Mouse (Mus musculus): ENCODE measurements around the gene Rab3gap2. TPM values are rescaled to one million over a fixed set of nuclear protein-coding genes. Genes with fewer than 3 reads are reported as not detected.
A peak's percentile ranks its signal among the peaks of the same experiment; 100 is the strongest.

The Rab3gap2 gene
- polyA plus RNA-seq (2011; ENCODE audit: insufficient read depth, insufficient read length, low read depth, missing spikeins), result 32.8 and 35.0 TPM in 2 replicates

DNA sequence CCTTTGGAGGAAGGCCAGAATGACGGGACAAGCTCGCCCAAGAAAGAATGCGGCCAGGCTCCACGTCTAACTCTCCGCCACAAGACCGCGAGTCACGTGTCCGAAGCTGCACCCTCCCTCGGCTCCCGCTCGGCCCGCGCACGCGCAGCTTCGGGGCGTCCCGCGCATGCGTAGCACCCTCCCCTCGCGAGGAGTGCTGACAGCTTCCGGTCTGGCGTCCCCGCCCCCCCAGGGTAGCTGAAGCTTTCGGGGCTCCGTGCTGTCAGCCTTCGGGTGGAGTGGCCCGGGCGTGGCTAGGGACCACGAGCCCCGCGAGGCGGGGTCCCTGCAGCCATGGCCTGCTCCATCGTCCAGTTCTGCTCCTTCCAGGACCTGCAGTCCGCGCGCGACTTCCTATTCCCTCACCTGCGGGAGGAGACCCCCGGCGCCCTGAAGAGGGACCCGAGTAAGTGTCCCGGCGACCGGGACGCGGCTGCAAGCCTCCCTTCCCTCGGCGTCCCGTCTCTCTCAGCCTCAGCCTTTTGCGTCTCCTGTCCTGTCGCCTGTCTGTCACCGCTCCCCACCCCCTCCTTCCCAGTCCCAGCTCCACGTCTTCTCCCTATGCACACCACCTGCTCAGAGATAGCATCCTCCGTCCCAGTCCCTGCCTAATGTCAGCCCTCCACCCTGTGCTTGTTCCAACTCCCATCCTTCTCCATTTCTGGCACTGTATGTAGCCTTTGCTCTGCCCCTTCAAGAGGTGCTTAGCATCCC is at the start of gene Rab3gap2:
Rab3gap2 (plus strand) TSS at position 209 of the 753 bp plus-strand sequence.
- H3K27ac ChIP-seq (ENCODE audit: insufficient read depth, low read length), result peak within 1 kb of the TSS; percentile 60
- peak within 1 kb of the TSS; percentile 90 for H3K4me3 ChIP-seq (ENCODE audit: low read depth, low read length)
- H3K4me1 ChIP-seq (ENCODE audit: control insufficient read depth, insufficient read depth, low read length), result no peaks in the 10 kb centered on the region
- peak within 1 kb of the TSS; percentile 69 for H3K9ac ChIP-seq (ENCODE audit: low read depth, poor library complexity, severe bottlenecking)
- no peaks in the 10 kb centered on the region for H3K9me3 ChIP-seq (replicated peaks; ENCODE audit: control insufficient read depth, insufficient read depth, low read length, poor library complexity, severe bottlenecking)
- TF ChIP-seq CTCF (IDR thresholded peaks at IDR 0.05; ENCODE audit: low read depth, low read length) (no peak), POLR2A (IDR thresholded peaks at IDR 0.05; ENCODE audit: insufficient read depth, low read length) (peak; percentile 62), EP300 (IDR thresholded peaks at IDR 0.05; ENCODE audit: insufficient read depth, low read depth, low read length) (peak; percentile 42; the same call in 1 of the 2 replicates)
- H3K36me3 ChIP-seq (ENCODE audit: control insufficient read depth, insufficient read depth, low read length, poor library complexity, severe bottlenecking), result no peaks in the 10 kb centered on the region
- no peaks in the 10 kb centered on the region for H3K27me3 ChIP-seq (ENCODE audit: control insufficient read depth, insufficient read depth, low read length, poor library complexity, severe bottlenecking)

GRCm38 (mm10) chr1:185173641-185174040 is 30.3 kb upstream of the Rab3gap2 start:
- no peak overlapping the region for H3K27ac ChIP-seq (ENCODE audit: insufficient read depth, low read length)
- no peak for TF ChIP-seq POLR2A (IDR thresholded peaks at IDR 0.05; ENCODE audit: insufficient read depth, low read length)
- TF ChIP-seq CTCF (IDR thresholded peaks at IDR 0.05; ENCODE audit: low read depth, low read length), result no peak
- TF ChIP-seq EP300 (IDR thresholded peaks at IDR 0.05; ENCODE audit: insufficient read depth, low read depth, low read length), result no peak
- no peaks in the 10 kb centered on the region for H3K27me3 ChIP-seq (ENCODE audit: control insufficient read depth, insufficient read depth, low read length, poor library complexity, severe bottlenecking)
- no peak overlapping the region for H3K4me3 ChIP-seq (ENCODE audit: low read depth, low read length)
- no peaks in the 10 kb centered on the region for H3K36me3 ChIP-seq (ENCODE audit: control insufficient read depth, insufficient read depth, low read length, poor library complexity, severe bottlenecking)
- no peaks in the 10 kb centered on the region for H3K4me1 ChIP-seq (ENCODE audit: control insufficient read depth, insufficient read depth, low read length)
- no peak overlapping the region for H3K9ac ChIP-seq (ENCODE audit: low read depth, poor library complexity, severe bottlenecking)
- H3K9me3 ChIP-seq (replicated peaks; ENCODE audit: control insufficient read depth, insufficient read depth, low read length, poor library complexity, severe bottlenecking), result peaks cover 14% of the 10 kb centered on the region; the same call in 1 of the 2 replicates

GRCm38 (mm10) chr1:185177860-185178259 is 26.1 kb upstream of the Rab3gap2 start:
- Histone ChIP-seq H3K27me3 (ENCODE audit: control insufficient read depth, insufficient read depth, low read length, poor library complexity, severe bottlenecking) (no peaks in the 10 kb centered on the region), H3K9me3 (replicated peaks; ENCODE audit: control insufficient read depth, insufficient read depth, low read length, poor library complexity, severe bottlenecking) (peaks cover 8% of the 10 kb centered on the region; the same call in 1 of the 2 replicates), H3K9ac (ENCODE audit: low read depth, poor library complexity, severe bottlenecking) (no peak overlapping the region), H3K36me3 (ENCODE audit: control insufficient read depth, insufficient read depth, low read length, poor library complexity, severe bottlenecking) (no peaks in the 10 kb centered on the region), H3K4me1 (ENCODE audit: control insufficient read depth, insufficient read depth, low read length) (no peaks in the 10 kb centered on the region), H3K27ac (ENCODE audit: insufficient read depth, low read length) (no peak overlapping the region), H3K4me3 (ENCODE audit: low read depth, low read length) (no peak overlapping the region)
- no peak for TF ChIP-seq POLR2A (IDR thresholded peaks at IDR 0.05; ENCODE audit: insufficient read depth, low read length)
- no peak for TF ChIP-seq EP300 (IDR thresholded peaks at IDR 0.05; ENCODE audit: insufficient read depth, low read depth, low read length)
- TF ChIP-seq CTCF (IDR thresholded peaks at IDR 0.05; ENCODE audit: low read depth, low read length), result no peak

GRCm38 (mm10) chr1:185183591-185184330 is 20.2 kb upstream of the Rab3gap2 start:
- Histone ChIP-seq H3K9me3 (replicated peaks; ENCODE audit: control insufficient read depth, insufficient read depth, low read length, poor library complexity, severe bottlenecking) (no peaks in the 10 kb centered on the region), H3K27ac (ENCODE audit: insufficient read depth, low read length) (no peak overlapping the region), H3K4me3 (ENCODE audit: low read depth, low read length) (no peak overlapping the region), H3K36me3 (ENCODE audit: control insufficient read depth, insufficient read depth, low read length, poor library complexity, severe bottlenecking) (no peaks in the 10 kb centered on the region), H3K27me3 (ENCODE audit: control insufficient read depth, insufficient read depth, low read length, poor library complexity, severe bottlenecking) (no peaks in the 10 kb centered on the region), H3K4me1 (ENCODE audit: control insufficient read depth, insufficient read depth, low read length) (peaks cover 1% of the 10 kb centered on the region), H3K9ac (ENCODE audit: low read depth, poor library complexity, severe bottlenecking) (no peak overlapping the region)
- TF ChIP-seq POLR2A (IDR thresholded peaks at IDR 0.05; ENCODE audit: insufficient read depth, low read length) (no peak), CTCF (IDR thresholded peaks at IDR 0.05; ENCODE audit: low read depth, low read length) (no peak), EP300 (IDR thresholded peaks at IDR 0.05; ENCODE audit: insufficient read depth, low read depth, low read length) (no peak)

DNA sequence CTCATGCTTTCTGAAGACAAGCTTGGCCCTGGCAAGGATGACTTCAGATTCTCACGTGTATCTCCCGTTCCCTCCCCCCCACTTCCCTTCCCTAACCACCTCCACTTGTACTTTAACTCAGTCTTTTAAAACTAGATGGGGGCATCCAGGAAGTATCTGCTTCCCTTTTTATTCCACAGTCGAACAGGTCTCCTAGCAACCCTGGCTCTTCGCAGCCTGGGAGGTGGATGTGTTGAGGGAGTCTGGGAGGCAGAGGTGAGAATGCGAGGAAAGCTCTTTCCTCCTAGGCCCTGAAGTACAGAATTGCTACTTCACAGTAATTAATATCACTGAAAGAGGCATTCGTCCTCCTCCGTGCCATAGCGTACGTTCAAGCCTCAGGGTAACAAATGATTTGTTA is 18.4 kb upstream of the Rab3gap2 start:
- Histone ChIP-seq H3K27ac (ENCODE audit: insufficient read depth, low read length) (no peak overlapping the region), H3K4me1 (ENCODE audit: control insufficient read depth, insufficient read depth, low read length) (peaks cover 1% of the 10 kb centered on the region), H3K36me3 (ENCODE audit: control insufficient read depth, insufficient read depth, low read length, poor library complexity, severe bottlenecking) (no peaks in the 10 kb centered on the region), H3K9ac (ENCODE audit: low read depth, poor library complexity, severe bottlenecking) (no peak overlapping the region), H3K9me3 (replicated peaks; ENCODE audit: control insufficient read depth, insufficient read depth, low read length, poor library complexity, severe bottlenecking) (no peaks in the 10 kb centered on the region), H3K27me3 (ENCODE audit: control insufficient read depth, insufficient read depth, low read length, poor library complexity, severe bottlenecking) (no peaks in the 10 kb centered on the region), H3K4me3 (ENCODE audit: low read depth, low read length) (no peak overlapping the region)
- no peak for TF ChIP-seq EP300 (IDR thresholded peaks at IDR 0.05; ENCODE audit: insufficient read depth, low read depth, low read length)
- no peak for TF ChIP-seq POLR2A (IDR thresholded peaks at IDR 0.05; ENCODE audit: insufficient read depth, low read length)
- TF ChIP-seq CTCF (IDR thresholded peaks at IDR 0.05; ENCODE audit: low read depth, low read length), result no peak
